Mouse (Mus musculus) heart, postnatal 0 days (tissue): ENCODE measurements around the gene Amy2a4.
"Not testable (repeated sequence)": the region's sequence is repeated elsewhere in the genome, so short reads cannot be mapped to it uniquely, and the experiment has no call there.

ENCODE experiments used
- CTCF ChIP-seq: IDR thresholded peaks from 2 replicates; pipeline ENCODE4 v1.5.1; 2016; ENCODE audit warnings: antibody characterized with exemption, control low read depth, low read depth
- EP300 ChIP-seq: IDR thresholded peaks from 2 replicates; pipeline ENCODE4 v1.6.1; 2016; ENCODE audit warnings: antibody characterized with exemption, low read depth

DNA sequence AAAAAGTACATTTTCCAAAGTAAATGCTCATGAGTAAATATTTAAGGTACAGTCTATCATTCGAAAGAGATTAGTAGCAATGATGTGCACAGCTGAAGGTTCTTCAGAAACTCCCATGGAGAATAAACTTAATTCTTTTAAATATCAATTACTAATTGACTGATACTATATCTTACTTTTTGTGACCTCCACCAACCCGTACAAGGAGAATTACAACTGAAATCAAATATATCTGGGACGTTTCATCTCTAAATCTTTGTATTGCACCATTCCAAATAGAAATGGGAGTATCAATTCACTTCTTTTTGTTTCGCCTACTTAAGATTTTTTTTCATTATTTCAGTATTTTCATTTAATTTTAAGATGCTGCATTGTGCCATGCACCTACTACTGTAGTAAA, 32.5 kb downstream of the Amy2a4 start, which contains the start of gene Amy2a5:
- not testable (repeated sequence) for TF ChIP-seq CTCF, EP300
